Mouse (Mus musculus) hindbrain, embryonic 11.5 days (tissue): ENCODE measurements at regions not wholly inside any gene's neighbourhood (a gene's known extent, or its start where the extent isn't known, plus 50 kb on each side); places are given as distances from the start of the nearest gene placed in this dataset.

Source experiments
- ATAC-seq: fragments of 200-750 bp; cut with Nextera tagmentation; 2 replicates; pipeline ENCODE4 v1.8.0; 2017; ENCODE audit warnings: mild to moderate bottlenecking, moderate TSS enrichment, moderate library complexity; ENCODE audit not compliant: low FRiP score
- DNase-seq: peaks from one replicate; pipeline ENCODE4 v3.0.0-alpha.2; 2015; ENCODE audit warnings: low spot score
- H3K27ac ChIP-seq: fragments of 300-500 bp; sonication (generic); 2 replicates; pipeline ENCODE4 v1.5.1; 2014; ENCODE audit warnings: mild to moderate bottlenecking, low read depth, low read length
- H3K27me3 ChIP-seq: fragments of 300-500 bp; sonication (generic); 2 replicates; pipeline ENCODE4 v1.6.1; 2014; ENCODE audit warnings: mild to moderate bottlenecking, low read length, moderate library complexity, mixed read lengths; ENCODE audit not compliant: control insufficient read depth, insufficient read depth
- H3K36me3 ChIP-seq: fragments of 300-500 bp; sonication (generic); 2 replicates; pipeline ENCODE4 v1.6.1; 2014; ENCODE audit warnings: mild to moderate bottlenecking, low read length, moderate library complexity, mixed read lengths; ENCODE audit not compliant: control insufficient read depth, insufficient read depth
- H3K4me1 ChIP-seq: fragments of 300-500 bp; sonication (generic); replicated peaks from 2 replicates; pipeline ENCODE4 v1.6.1; 2014; ENCODE audit warnings: low read length, mixed read lengths; ENCODE audit not compliant: control insufficient read depth, insufficient read depth
- H3K4me2 ChIP-seq: fragments of 300-500 bp; sonication (generic); replicated peaks from 2 replicates; pipeline ENCODE4 v1.6.1; 2014; ENCODE audit warnings: mild to moderate bottlenecking, low read depth, low read length
- H3K4me3 ChIP-seq: fragments of 300-500 bp; sonication (generic); 2 replicates; pipeline ENCODE4 v1.5.1; 2014; ENCODE audit warnings: low read depth, low read length
- H3K9ac ChIP-seq: fragments of 300-500 bp; sonication (generic); 2 replicates; pipeline ENCODE4 v1.6.1; 2014; ENCODE audit warnings: low read depth, low read length
- H3K9me3 ChIP-seq: fragments of 300-500 bp; sonication (generic); 2 replicates; pipeline ENCODE4 v1.6.1; 2016; ENCODE audit warnings: low read length; ENCODE audit not compliant: control insufficient read depth
- WGBS: fragments of 180-500 bp; shearing (Covaris S2); extraction: QIAGEN DNeasy Blood & Tissue Kit; methylation state at CpG from one replicate; pipeline ENCODE4 v1.1.7; 2014; 5-methylcytosine and 5-hydroxymethylcytosine counted together

GRCm38 (mm10) chr19:36242396-36242795, 105.7 kb upstream of the Pcgf5 start:
- Histone ChIP-seq H3K36me3 (no peaks in the 10 kb centered on the region), H3K4me2 (no peak overlapping the region), H3K9me3 (no peaks in the 10 kb centered on the region), H3K4me3 (no peak overlapping the region), H3K4me1 (no peaks in the 10 kb centered on the region), H3K27ac (no peak overlapping the region), H3K27me3 (no peaks in the 10 kb centered on the region), H3K9ac (no peak overlapping the region)
- ATAC-seq (no peak), DNase-seq (no peak)
- WGBS = 88% methylated on average over 3 of the region's 3 CpGs

GRCm38 (mm10) chr19:36242946-36243345, 105.2 kb upstream of the Pcgf5 start:
- no peaks in the 10 kb centered on the region for H3K36me3 ChIP-seq
- 85% methylated on average over 5 of the region's 5 CpGs for WGBS
- no peak overlapping the region for H3K4me2 ChIP-seq
- no peaks in the 10 kb centered on the region for H3K27me3 ChIP-seq
- DNase-seq (no peak), ATAC-seq (no peak)
- H3K4me1 ChIP-seq = no peaks in the 10 kb centered on the region
- no peak overlapping the region for H3K27ac ChIP-seq
- no peak overlapping the region for H3K4me3 ChIP-seq
- H3K9ac ChIP-seq = no peak overlapping the region
- H3K9me3 ChIP-seq = no peaks in the 10 kb centered on the region

- WGBS = 91% methylated on average over 3 of the region's 3 CpGs
- DNase-seq = no peak
- Histone ChIP-seq H3K36me3 (no peaks in the 10 kb centered on the region), H3K4me1 (no peaks in the 10 kb centered on the region), H3K4me3 (no peak overlapping the region), H3K9me3 (no peaks in the 10 kb centered on the region), H3K27me3 (no peaks in the 10 kb centered on the region), H3K9ac (no peak overlapping the region), H3K27ac (no peak overlapping the region), H3K4me2 (no peak overlapping the region)
- no peak for ATAC-seq
These were observed 95.6 kb upstream of the Pcgf5 start for GRCm38 (mm10) chr19:36252522-36252921.

GRCm38 (mm10) chr19:36257748-36258538, 90.2 kb upstream of the Pcgf5 start:
- no peaks in the 10 kb centered on the region for H3K9me3 ChIP-seq
- no peaks in the 10 kb centered on the region for H3K36me3 ChIP-seq
- 91% methylated on average over 10 of the region's 10 CpGs for WGBS
- no peak overlapping the region for H3K9ac ChIP-seq
- no peak overlapping the region for H3K27ac ChIP-seq
- no peak for DNase-seq
- ATAC-seq = no peak
- H3K4me3 ChIP-seq = no peak overlapping the region
- H3K27me3 ChIP-seq = no peaks in the 10 kb centered on the region
- H3K4me2 ChIP-seq = no peak overlapping the region
- no peaks in the 10 kb centered on the region for H3K4me1 ChIP-seq

GRCm38 (mm10) chr19:36261819-36262218, 86.3 kb upstream of the Pcgf5 start:
- Histone ChIP-seq H3K9me3 (no peaks in the 10 kb centered on the region), H3K27ac (no peak overlapping the region), H3K27me3 (no peaks in the 10 kb centered on the region), H3K4me3 (no peak overlapping the region), H3K4me1 (no peaks in the 10 kb centered on the region), H3K36me3 (no peaks in the 10 kb centered on the region), H3K4me2 (no peak overlapping the region), H3K9ac (no peak overlapping the region)
- ATAC-seq (no peak), DNase-seq (no peak)
- 87% methylated on average over 5 of the region's 5 CpGs for WGBS

- H3K27me3 ChIP-seq = no peaks in the 10 kb centered on the region
- H3K4me3 ChIP-seq = no peak overlapping the region
- DNase-seq (no peak), ATAC-seq (no peak)
- H3K9ac ChIP-seq = no peak overlapping the region
- no peaks in the 10 kb centered on the region for H3K9me3 ChIP-seq
- 83% methylated on average over 4 of the region's 4 CpGs for WGBS
- H3K4me1 ChIP-seq = no peaks in the 10 kb centered on the region
- H3K4me2 ChIP-seq = no peak overlapping the region
- H3K36me3 ChIP-seq = no peaks in the 10 kb centered on the region
- no peak overlapping the region for H3K27ac ChIP-seq
These were observed 84.2 kb upstream of the Pcgf5 start for GRCm38 (mm10) chr19:36263923-36264322.

GRCm38 (mm10) chr19:36264397-36264796, 83.7 kb upstream of the Pcgf5 start:
- Histone ChIP-seq H3K9me3 (no peaks in the 10 kb centered on the region), H3K9ac (no peak overlapping the region), H3K4me1 (no peaks in the 10 kb centered on the region), H3K27me3 (no peaks in the 10 kb centered on the region), H3K36me3 (no peaks in the 10 kb centered on the region), H3K4me3 (no peak overlapping the region), H3K27ac (no peak overlapping the region), H3K4me2 (no peak overlapping the region)
- DNase-seq = no peak
- WGBS = 84% methylated on average over 2 of the region's 2 CpGs
- no peak for ATAC-seq

GRCm38 (mm10) chr19:36265276-36265675, 82.8 kb upstream of the Pcgf5 start:
- Histone ChIP-seq H3K9me3 (no peaks in the 10 kb centered on the region), H3K36me3 (no peaks in the 10 kb centered on the region), H3K9ac (no peak overlapping the region), H3K27ac (no peak overlapping the region), H3K4me2 (no peak overlapping the region), H3K4me1 (no peaks in the 10 kb centered on the region), H3K27me3 (no peaks in the 10 kb centered on the region), H3K4me3 (no peak overlapping the region)
- ATAC-seq = no peak
- no peak for DNase-seq
- WGBS = 88% methylated on average over 1 of the region's 1 CpGs

- no peak overlapping the region for H3K9ac ChIP-seq
- no peak overlapping the region for H3K4me3 ChIP-seq
- H3K9me3 ChIP-seq = no peaks in the 10 kb centered on the region
- ATAC-seq (no peak), DNase-seq (no peak)
- no peaks in the 10 kb centered on the region for H3K4me1 ChIP-seq
- no peak overlapping the region for H3K27ac ChIP-seq
- H3K4me2 ChIP-seq = no peak overlapping the region
- 70% methylated on average over 8 of the region's 8 CpGs for WGBS
- H3K27me3 ChIP-seq = no peaks in the 10 kb centered on the region
- H3K36me3 ChIP-seq = no peaks in the 10 kb centered on the region
These were observed 81.8 kb upstream of the Pcgf5 start for GRCm38 (mm10) chr19:36266346-36266745.
